ENCODE assay signal across 16 mouse cellular contexts in genomic region chr4:57861856-57862255, GRCm38 (mm10). TPM values are rescaled to one million over a fixed set of nuclear protein-coding genes. Genes with fewer than 3 reads are reported as not detected.
DNase-seq lines count a peak whose midpoint lies in the region; ATAC-seq and TF ChIP-seq lines count a peak whose summit lies in the region.
"Had no signal": no experiment of that assay in that cellular context is flagged by ENCODE, and none has a peak within 500 bp of the region (broad histone marks: within the 10 kb centered on the region; RNA-seq: fewer than 3 reads in every experiment).

No protein-coding gene starts in this region.

- no peaks in the 10 kb centered on the region for H3K27me3 ChIP-seq in lung, embryonic 14.5 days (ENCODE audit: insufficient read depth, low read length)
- H3K27me3 ChIP-seq in midbrain, embryonic 11.5 days (ENCODE audit: control insufficient read depth, insufficient read depth, low read length) = no peaks in the 10 kb centered on the region
- H3K27me3 ChIP-seq: heart, embryonic 15.5 days; liver, embryonic 12.5 days; megakaryocyte, embryonic 14.5 days had no signal

- peaks cover 30% of the 10 kb centered on the region for H3K36me3 ChIP-seq in lung, embryonic 14.5 days (ENCODE audit: insufficient read depth)
- H3K36me3 ChIP-seq in midbrain, embryonic 11.5 days (ENCODE audit: control insufficient read depth, insufficient read depth, low read length) = no peaks in the 10 kb centered on the region
- H3K36me3 ChIP-seq: liver, embryonic 12.5 days had no signal

- no peak for ATAC-seq in lung, embryonic 14.5 days (ENCODE audit: insufficient read depth)
- no peak for ATAC-seq in midbrain, embryonic 11.5 days (ENCODE audit: low FRiP score)
- ATAC-seq: liver, embryonic 12.5 days had no signal

- H3K9ac ChIP-seq in lung, embryonic 14.5 days = no peak overlapping the region
- no peak overlapping the region for H3K9ac ChIP-seq in midbrain, embryonic 11.5 days (ENCODE audit: low read length)
- H3K9ac ChIP-seq: heart, embryonic 15.5 days; liver, embryonic 12.5 days had no signal

- H3K4me3 ChIP-seq in lung, embryonic 14.5 days (ENCODE audit: low read depth, low read length) = no peak overlapping the region
- no peak overlapping the region for H3K4me3 ChIP-seq in midbrain, embryonic 11.5 days (ENCODE audit: low read depth, low read length)
- H3K4me3 ChIP-seq: heart, embryonic 15.5 days; left cerebral cortex, adult 2 months; liver, embryonic 12.5 days; megakaryocyte, embryonic 14.5 days had no signal

- H3K4me2 ChIP-seq in lung, embryonic 14.5 days = peak overlapping the region; percentile 12; the same call in 1 of the 2 replicates
- H3K4me2 ChIP-seq in midbrain, embryonic 11.5 days = no peak overlapping the region
- H3K4me2 ChIP-seq: heart, embryonic 15.5 days; liver, embryonic 12.5 days had no signal

- peak; percentile 91 for DNase-seq in heart, adult 11 months
- no peak for DNase-seq in heart, postnatal 36 days
- peak; percentile 71 for DNase-seq in lung, embryonic 14.5 days
- DNase-seq in lung, postnatal 14 days = no peak
- peak; percentile 82 for DNase-seq in fibroblast of lung, adult 2 months (ENCODE audit: low read depth)
- DNase-seq in skeletal muscle tissue, adult 2 months (ENCODE audit: low read depth, low spot score) = peak; percentile 64
- DNase-seq in midbrain, embryonic 11.5 days (ENCODE audit: low spot score, missing footprints) = no peak
- no peak for DNase-seq in embryo, embryonic 10.5 days (ENCODE audit: low spot score)
- DNase-seq: adrenal gland, postnatal 25 days; cerebellum, adult 11 months; spleen, adult 18-20 months had no signal

- 46% methylated on average over 8 of the region's 8 CpGs for WGBS in lung, embryonic 14.5 days
- 93% methylated on average over 8 of the region's 8 CpGs for WGBS in midbrain, embryonic 11.5 days

- no peaks in the 10 kb centered on the region for H3K9me3 ChIP-seq in lung, embryonic 14.5 days (ENCODE audit: low read depth, low read length)
- H3K9me3 ChIP-seq in midbrain, embryonic 11.5 days (ENCODE audit: control insufficient read depth, low read length) = no peaks in the 10 kb centered on the region
- H3K9me3 ChIP-seq: heart, embryonic 15.5 days; liver, embryonic 12.5 days had no signal

- H3K4me1 ChIP-seq in lung, embryonic 14.5 days (ENCODE audit: insufficient read depth) = peaks cover 8% of the 10 kb centered on the region
- H3K4me1 ChIP-seq in midbrain, embryonic 11.5 days (ENCODE audit: control insufficient read depth, insufficient read depth, low read length) = no peaks in the 10 kb centered on the region
- H3K4me1 ChIP-seq: liver, embryonic 12.5 days had no signal

- no peak overlapping the region for H3K27ac ChIP-seq in lung, embryonic 14.5 days (ENCODE audit: low read depth)
- no peak overlapping the region for H3K27ac ChIP-seq in midbrain, embryonic 11.5 days (ENCODE audit: low read depth, low read length)
- H3K27ac ChIP-seq: heart, embryonic 15.5 days; left cerebral cortex, adult 2 months; liver, embryonic 12.5 days had no signal

- TF ChIP-seq CTCF in lung, embryonic 14.5 days (IDR thresholded peaks at IDR 0.05; ENCODE audit: low read depth) = no peak

- intact Hi-C loops in heart, postnatal 36 days (cut with DNase I) = loop anchor here (5.0 kb wide), 1 partner anchor 80 kb away; no protein-coding TSS in a partner anchor

RNA-seq across cellular contexts. Expression of gene D630039A03Rik, which starts 54.2 kb away (rescaled TPM):
- under 1 TPM; 0.30 to 0.31 TPM for total RNA-seq in heart, postnatal 36 days (2021)
- 2.2 and 2.3 TPM in 2 replicates for polyA plus RNA-seq in lung, embryonic 14.5 days (2014; fragmentation: Nextera tagmentation; extraction: Ambion mirVana)
- 0.04 TPM in 1 of 2 replicates, not detected in the other for polyA plus RNA-seq in midbrain, embryonic 11.5 days (2014; fragmentation: Nextera tagmentation; extraction: Ambion mirVana)
- total RNA-seq: gastrocnemius, adult 18-20 months had no signal

Comparison
In these comparisons a context has a peak if more than half of its experiments do, and no peak if none do; other contexts are left out.
1. DNase-seq: peak in heart, adult 11 months (single experiment), lung, embryonic 14.5 days (single experiment), fibroblast of lung, adult 2 months (single experiment) and skeletal muscle tissue, adult 2 months (single experiment); none in heart, postnatal 36 days (0 of 2), lung, postnatal 14 days (single experiment), midbrain, embryonic 11.5 days (single experiment) and embryo, embryonic 10.5 days (single experiment).